Mouse (Mus musculus): ENCODE results near the gene Lin7a. TPM values are rescaled to one million over a fixed set of nuclear protein-coding genes. Genes with fewer than 3 reads are reported as not detected.

The Lin7a gene
- polyA plus RNA-seq, 1 experiment, result not detected

DNA sequence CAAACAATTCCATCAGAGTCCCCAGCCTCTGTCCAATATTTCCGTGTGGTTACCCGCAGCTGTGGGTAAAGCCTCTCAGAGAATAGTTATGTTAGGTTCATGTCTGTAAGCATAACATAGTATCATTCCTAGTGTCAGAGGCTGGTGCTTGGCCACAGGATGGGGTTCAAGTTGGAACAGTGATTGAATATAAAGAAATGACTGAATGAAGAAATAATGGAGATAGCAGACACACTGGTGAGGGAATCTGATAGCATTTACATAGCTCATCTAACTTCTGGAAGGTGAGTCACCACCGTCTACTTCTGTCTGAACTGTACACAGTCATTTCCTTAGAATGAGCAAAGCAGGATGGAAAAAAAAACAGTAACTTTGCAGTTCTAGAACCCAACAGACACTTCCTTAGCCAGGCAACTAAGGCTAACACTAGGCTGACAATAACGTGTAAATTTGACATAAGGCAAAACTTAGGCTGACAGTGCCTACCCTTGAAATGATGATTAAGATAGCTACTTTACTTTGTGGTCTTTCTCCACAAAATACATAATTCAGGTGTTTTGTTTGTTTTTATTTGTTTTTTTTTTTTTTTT lies 40.0 kb upstream of the Lin7a start:
- no peak for DNase-seq (ENCODE audit: low read depth in 1 of 2, low spot score in 2 of 2)
- no peaks in the 10 kb centered on the region for H3K4me1 ChIP-seq (ENCODE audit: control insufficient read depth, insufficient read depth, insufficient read length)
- no peak overlapping the region for H3K27ac ChIP-seq (ENCODE audit: insufficient read depth, low read length)
- H3K4me3 ChIP-seq (ENCODE audit: extremely low read depth, insufficient read depth, insufficient read length), result no peak overlapping the region
- H3K36me3 ChIP-seq (ENCODE audit: control insufficient read depth, insufficient read depth, low read length), result no peaks in the 10 kb centered on the region
- no peaks in the 10 kb centered on the region for H3K27me3 ChIP-seq (ENCODE audit: control insufficient read depth, insufficient read depth, low read length)
- WGBS, result 69% methylated on average over 4 of the region's 4 CpGs
- TF ChIP-seq POLR2A (IDR thresholded peaks at IDR 0.05; ENCODE audit: low read depth, low read length) (no peak), CTCF (IDR thresholded peaks at IDR 0.05; ENCODE audit: extremely low read depth, insufficient read depth, insufficient read length, insufficient replicate concordance) (no peak)

DNA sequence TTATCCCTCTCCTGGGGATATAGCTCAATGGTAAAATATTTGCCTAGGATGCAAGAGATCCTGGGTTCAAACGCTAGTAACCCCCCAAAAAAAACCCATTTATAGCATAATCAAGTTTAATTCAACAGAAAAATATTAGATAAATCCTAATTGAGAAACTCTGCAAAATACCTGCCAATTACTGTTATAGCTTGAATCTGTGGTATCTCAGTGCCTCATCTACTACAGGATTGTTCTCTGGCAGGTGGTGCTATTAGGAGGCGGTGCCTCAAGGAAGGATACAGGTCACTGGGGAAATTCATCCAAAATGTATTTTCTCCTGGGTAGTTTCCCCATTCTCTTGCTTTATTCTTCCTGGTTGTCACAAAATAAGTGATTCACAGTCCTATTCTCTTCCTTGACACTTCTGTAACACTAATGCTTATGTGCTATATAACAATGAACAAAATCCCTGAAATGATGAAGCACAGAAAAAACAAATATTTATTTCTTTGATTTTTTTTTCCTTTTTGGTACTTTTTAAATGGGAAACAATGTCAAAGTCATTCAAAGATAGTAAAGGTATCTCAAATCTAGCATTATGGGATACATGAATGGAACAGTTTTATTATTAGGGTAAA lies 38.9 kb upstream of the Lin7a start:
- TF ChIP-seq POLR2A (IDR thresholded peaks at IDR 0.05; ENCODE audit: low read depth, low read length) (no peak), CTCF (IDR thresholded peaks at IDR 0.05; ENCODE audit: extremely low read depth, insufficient read depth, insufficient read length, insufficient replicate concordance) (no peak)
- 92% methylated on average over 2 of the region's 2 CpGs for WGBS

DNA sequence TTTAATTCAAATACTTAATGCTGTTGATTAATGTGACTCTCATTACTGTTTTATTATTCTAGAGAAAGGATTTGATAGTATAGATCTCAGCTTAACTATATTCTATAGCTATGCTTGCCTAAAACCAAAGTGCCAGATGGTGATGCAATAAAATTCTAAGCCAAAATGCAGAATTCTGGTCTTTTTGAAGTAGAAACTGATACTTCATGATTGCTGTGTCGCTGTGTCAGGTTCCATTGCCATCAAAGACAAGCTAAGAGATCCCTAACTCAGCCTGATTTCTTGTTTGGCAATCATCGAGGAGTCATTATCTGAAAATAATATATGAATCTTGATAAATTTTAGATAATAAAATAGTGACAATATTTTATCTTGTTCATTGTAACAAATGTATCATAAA lies 38.3 kb upstream of the Lin7a start:
- TF ChIP-seq CTCF (IDR thresholded peaks at IDR 0.05; ENCODE audit: extremely low read depth, insufficient read depth, insufficient read length, insufficient replicate concordance) (no peak), POLR2A (IDR thresholded peaks at IDR 0.05; ENCODE audit: low read depth, low read length) (no peak)

More for the DNA sequence above, 38.9 kb upstream of the Lin7a start:
- Histone ChIP-seq H3K27ac (ENCODE audit: insufficient read depth, low read length) (no peak overlapping the region), H3K36me3 (ENCODE audit: control insufficient read depth, insufficient read depth, low read length) (no peaks in the 10 kb centered on the region), H3K27me3 (ENCODE audit: control insufficient read depth, insufficient read depth, low read length) (no peaks in the 10 kb centered on the region), H3K4me3 (ENCODE audit: extremely low read depth, insufficient read depth, insufficient read length) (no peak overlapping the region), H3K4me1 (ENCODE audit: control insufficient read depth, insufficient read depth, insufficient read length) (no peaks in the 10 kb centered on the region)
- DNase-seq (ENCODE audit: low read depth in 1 of 2, low spot score in 2 of 2), result no peak

DNA sequence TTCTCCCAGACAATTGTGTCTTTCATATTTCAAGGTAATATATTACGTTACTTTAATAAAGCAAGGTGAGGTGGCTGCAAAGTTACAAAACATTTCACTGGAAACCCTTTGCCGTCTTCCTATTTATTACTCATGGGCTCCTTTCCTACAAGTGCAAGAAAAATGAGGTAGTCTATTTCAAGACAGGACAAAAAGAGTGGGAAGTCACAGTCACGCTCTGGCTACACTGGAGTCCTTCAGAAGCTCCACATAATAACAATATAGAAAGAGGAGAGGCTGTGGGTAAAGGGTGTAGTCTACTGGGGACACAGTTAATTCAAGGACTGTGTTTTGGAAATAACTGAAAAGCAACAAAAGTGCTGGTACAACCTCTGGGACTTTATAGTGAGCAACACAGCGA lies 37.7 kb upstream of the Lin7a start:
- H3K36me3 ChIP-seq (ENCODE audit: control insufficient read depth, insufficient read depth, low read length), result no peaks in the 10 kb centered on the region
- no peak overlapping the region for H3K4me3 ChIP-seq (ENCODE audit: extremely low read depth, insufficient read depth, insufficient read length)
- no peaks in the 10 kb centered on the region for H3K27me3 ChIP-seq (ENCODE audit: control insufficient read depth, insufficient read depth, low read length)
- H3K27ac ChIP-seq (ENCODE audit: insufficient read depth, low read length), result no peak overlapping the region
- TF ChIP-seq POLR2A (IDR thresholded peaks at IDR 0.05; ENCODE audit: low read depth, low read length) (no peak), CTCF (IDR thresholded peaks at IDR 0.05; ENCODE audit: extremely low read depth, insufficient read depth, insufficient read length, insufficient replicate concordance) (no peak)
- no peaks in the 10 kb centered on the region for H3K4me1 ChIP-seq (ENCODE audit: control insufficient read depth, insufficient read depth, insufficient read length)
- no peak for DNase-seq (ENCODE audit: low read depth in 1 of 2, low spot score in 2 of 2)
- 79% methylated on average over 4 of the region's 4 CpGs for WGBS

More for the DNA sequence above, 38.3 kb upstream of the Lin7a start:
- Histone ChIP-seq H3K27me3 (ENCODE audit: control insufficient read depth, insufficient read depth, low read length) (no peaks in the 10 kb centered on the region), H3K4me1 (ENCODE audit: control insufficient read depth, insufficient read depth, insufficient read length) (no peaks in the 10 kb centered on the region), H3K4me3 (ENCODE audit: extremely low read depth, insufficient read depth, insufficient read length) (no peak overlapping the region), H3K27ac (ENCODE audit: insufficient read depth, low read length) (no peak overlapping the region), H3K36me3 (ENCODE audit: control insufficient read depth, insufficient read depth, low read length) (no peaks in the 10 kb centered on the region)
- 80% methylated on average over 2 of the region's 2 CpGs for WGBS
- DNase-seq (ENCODE audit: low read depth in 1 of 2, low spot score in 2 of 2), result no peak

DNA sequence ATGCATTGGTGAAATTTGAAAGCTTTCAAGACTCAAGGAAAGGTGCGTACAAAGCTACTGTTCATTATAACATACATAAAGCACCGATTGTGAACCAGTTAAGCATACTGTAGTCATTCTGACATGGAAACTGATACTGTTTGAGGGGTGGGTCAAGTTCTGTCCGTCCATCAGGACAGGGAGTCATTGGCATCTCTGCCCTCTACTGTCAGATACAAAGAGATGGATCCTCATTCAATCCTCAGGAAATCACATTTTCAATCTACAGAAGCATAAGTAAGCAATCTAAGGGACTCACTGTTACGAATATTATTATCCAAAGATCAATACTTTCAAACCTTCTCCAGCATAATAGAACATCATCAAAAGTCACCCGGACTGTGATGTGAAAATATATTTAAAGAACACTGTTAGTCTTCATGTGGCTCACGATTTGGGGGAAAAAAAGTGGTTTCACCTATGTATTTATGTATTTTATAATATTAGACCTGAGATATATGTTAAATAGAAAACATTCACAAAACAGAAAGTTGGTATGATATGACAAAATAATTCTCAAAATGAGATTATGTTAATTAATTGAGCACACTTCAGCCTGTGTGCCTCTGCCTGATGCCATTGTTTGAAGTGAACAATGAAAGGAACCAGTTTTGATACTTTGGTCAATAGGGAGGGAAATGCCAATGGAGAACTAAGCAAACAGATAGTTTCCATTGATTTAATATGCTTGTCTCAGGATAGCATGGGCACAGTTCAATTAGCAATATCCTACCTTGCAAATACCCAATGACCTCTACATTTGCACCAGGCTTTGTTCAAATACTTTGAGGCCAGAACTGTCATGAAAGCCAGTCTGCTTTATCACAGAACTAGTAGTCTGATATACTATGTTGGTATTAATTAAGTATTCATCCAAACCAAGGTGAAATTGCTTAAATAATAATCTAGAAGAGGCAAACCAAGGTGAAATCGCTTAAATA lies 36.8 kb upstream of the Lin7a start:
- no peak for TF ChIP-seq POLR2A (IDR thresholded peaks at IDR 0.05; ENCODE audit: low read depth, low read length)
- no peak for TF ChIP-seq CTCF (IDR thresholded peaks at IDR 0.05; ENCODE audit: extremely low read depth, insufficient read depth, insufficient read length, insufficient replicate concordance)
- H3K27me3 ChIP-seq (ENCODE audit: control insufficient read depth, insufficient read depth, low read length), result no peaks in the 10 kb centered on the region
- no peak overlapping the region for H3K27ac ChIP-seq (ENCODE audit: insufficient read depth, low read length)
- no peaks in the 10 kb centered on the region for H3K4me1 ChIP-seq (ENCODE audit: control insufficient read depth, insufficient read depth, insufficient read length)
- no peaks in the 10 kb centered on the region for H3K36me3 ChIP-seq (ENCODE audit: control insufficient read depth, insufficient read depth, low read length)
- WGBS, result 81% methylated on average over 7 of the region's 7 CpGs
- H3K4me3 ChIP-seq (ENCODE audit: extremely low read depth, insufficient read depth, insufficient read length), result no peak overlapping the region
- no peak for DNase-seq (ENCODE audit: low read depth in 1 of 2, low spot score in 2 of 2)

DNA sequence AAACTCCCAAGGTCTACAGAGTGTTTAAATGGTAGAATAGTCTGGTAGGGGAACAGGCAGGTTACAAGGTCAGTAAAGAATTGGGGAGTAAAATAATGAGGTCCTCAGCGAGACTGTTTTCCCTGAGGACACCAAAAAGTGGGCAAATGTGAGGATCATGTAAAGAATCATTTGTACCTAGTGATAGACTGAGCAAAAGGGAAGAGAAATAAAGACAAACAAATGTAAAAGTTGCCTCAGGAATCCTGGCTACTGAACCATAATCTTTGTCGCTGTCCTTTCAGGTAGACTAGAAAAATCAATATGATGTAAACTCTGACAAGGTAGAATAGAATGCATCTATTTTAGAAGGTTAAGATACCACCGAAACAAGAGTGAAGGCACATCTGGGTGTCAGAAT lies 36.0 kb upstream of the Lin7a start:
- H3K27me3 ChIP-seq (ENCODE audit: control insufficient read depth, insufficient read depth, low read length), result no peaks in the 10 kb centered on the region
- WGBS, result 84% methylated on average over 3 of the region's 3 CpGs
- no peak overlapping the region for H3K4me3 ChIP-seq (ENCODE audit: extremely low read depth, insufficient read depth, insufficient read length)
- TF ChIP-seq CTCF (IDR thresholded peaks at IDR 0.05; ENCODE audit: extremely low read depth, insufficient read depth, insufficient read length, insufficient replicate concordance) (no peak), POLR2A (IDR thresholded peaks at IDR 0.05; ENCODE audit: low read depth, low read length) (no peak)
- no peak for DNase-seq (ENCODE audit: low read depth in 1 of 2, low spot score in 2 of 2)
- H3K36me3 ChIP-seq (ENCODE audit: control insufficient read depth, insufficient read depth, low read length), result no peaks in the 10 kb centered on the region
- no peaks in the 10 kb centered on the region for H3K4me1 ChIP-seq (ENCODE audit: control insufficient read depth, insufficient read depth, insufficient read length)
- no peak overlapping the region for H3K27ac ChIP-seq (ENCODE audit: insufficient read depth, low read length)

Measured in spleen, adult 2 months (tissue).